Mouse (Mus musculus) liver, postnatal 0 days (tissue): ENCODE data around the gene Hist1h3b. TPM values are rescaled to one million over a fixed set of nuclear protein-coding genes. Genes with fewer than 3 reads are reported as not detected.
A peak's percentile ranks its signal among the peaks of the same experiment; 100 is the strongest.
"Not testable (repeated sequence)": the region's sequence is repeated elsewhere in the genome, so short reads cannot be mapped to it uniquely, and the experiment has no call there.

Experiments used
- ATAC-seq: fragments of 200-750 bp; cut with Nextera tagmentation; 2 replicates; pipeline ENCODE4 v1.8.0; 2017; ENCODE audit warnings: mild to moderate bottlenecking, moderate library complexity
- DNase-seq: peaks from one replicate; pipeline ENCODE4 v3.0.0-alpha.2; 2016
- H3K27ac ChIP-seq: fragments of 300-500 bp; sonication (generic); 2 replicates; pipeline ENCODE4 v1.5.1; 2014; ENCODE audit warnings: antibody characterized with exemption, moderate library complexity, mild to moderate bottlenecking, low read depth
- H3K27me3 ChIP-seq: fragments of 300-500 bp; sonication (generic); 2 replicates; pipeline ENCODE4 v1.6.1; 2014; ENCODE audit warnings: low read length, control low read depth, mixed read lengths; ENCODE audit not compliant: insufficient read depth
- H3K36me3 ChIP-seq: fragments of 300-500 bp; sonication (generic); replicated peaks from 2 replicates; pipeline ENCODE4 v1.6.1; 2014; ENCODE audit warnings: mild to moderate bottlenecking, control low read depth, low read length, moderate library complexity, mixed read lengths; ENCODE audit not compliant: insufficient read depth
- H3K4me1 ChIP-seq: fragments of 300-500 bp; sonication (generic); 2 replicates; pipeline ENCODE4 v1.6.1; 2014; ENCODE audit warnings: antibody characterized with exemption, mild to moderate bottlenecking, control low read depth; ENCODE audit not compliant: insufficient read depth
- H3K4me2 ChIP-seq: fragments of 300-500 bp; sonication (generic); 2 replicates; pipeline ENCODE4 v1.6.1; 2014; ENCODE audit warnings: low read depth, mild to moderate bottlenecking, low read length, moderate library complexity, mixed read lengths
- H3K4me3 ChIP-seq: fragments of 300-500 bp; sonication (generic); 2 replicates; pipeline ENCODE4 v1.5.1; 2014; ENCODE audit warnings: low read depth, low read length
- H3K9ac ChIP-seq: fragments of 300-500 bp; sonication (generic); replicated peaks from 2 replicates; pipeline ENCODE4 v1.6.1; 2014; ENCODE audit warnings: mild to moderate bottlenecking, moderate library complexity
- H3K9me3 ChIP-seq: fragments of 300-500 bp; sonication (generic); 2 replicates; pipeline ENCODE4 v1.6.1; 2016; ENCODE audit warnings: mild to moderate bottlenecking, control low read depth, low read length, mixed read lengths
- CTCF ChIP-seq: sonication (generic); IDR thresholded peaks from 2 replicates; pipeline ENCODE4 v1.5.1; 2016; ENCODE audit warnings: antibody characterized with exemption, low read depth
- EP300 ChIP-seq: IDR thresholded peaks from 2 replicates; pipeline ENCODE4 v1.6.1; 2016; ENCODE audit warnings: antibody characterized with exemption, low read depth, mild to moderate bottlenecking
- WGBS: fragments of 180-500 bp; shearing (Covaris S2); extraction: QIAGEN DNeasy Blood & Tissue Kit; methylation state at CpG from one replicate; pipeline ENCODE4 v1.1.7; 2014; ENCODE audit not compliant: insufficient replicate concordance; 5-methylcytosine and 5-hydroxymethylcytosine counted together
- polyA plus RNA-seq: library from polyadenylated mRNA; unstranded; fragments of >200 nt; fragmentation: Nextera tagmentation; extraction: Ambion mirVana; gene quantifications from 2 replicates; pipeline ENCODE4 v1.2.1, GENCODE M21; 2015

Hist1h3b gene
- polyA plus RNA-seq, 1 experiment from 2014 or later = 16.0 TPM

DNA sequence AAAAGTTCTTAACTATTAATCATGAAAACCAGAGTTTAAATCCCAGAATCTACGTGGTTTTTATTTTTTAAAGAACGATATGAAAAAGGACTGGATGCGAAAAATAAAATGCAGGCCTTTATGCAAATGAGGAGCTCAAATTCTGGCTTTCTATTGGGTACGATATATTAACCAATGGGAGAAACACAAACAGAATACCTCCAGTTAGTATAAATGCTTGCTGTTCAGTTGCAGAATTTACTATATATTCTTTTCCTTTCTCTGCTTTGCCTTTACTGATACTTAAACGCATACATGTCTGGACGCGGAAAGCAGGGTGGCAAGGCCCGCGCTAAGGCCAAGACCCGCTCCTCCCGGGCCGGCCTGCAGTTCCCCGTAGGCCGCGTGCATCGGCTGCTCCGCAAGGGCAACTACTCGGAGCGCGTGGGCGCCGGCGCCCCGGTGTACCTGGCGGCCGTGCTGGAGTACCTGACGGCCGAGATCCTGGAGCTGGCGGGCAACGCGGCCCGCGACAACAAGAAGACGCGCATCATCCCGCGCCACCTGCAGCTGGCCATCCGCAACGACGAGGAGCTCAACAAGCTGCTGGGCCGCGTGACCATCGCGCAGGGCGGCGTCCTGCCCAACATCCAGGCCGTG lies 1.1 kb upstream of the Hist1h3b start, which contains the start of gene Hist1h2ab:
Hist1h2ab (plus strand) TSS at position 288 of the 639 bp plus-strand sequence.
- peak within 1 kb of the TSS; percentile 19 for H3K4me3 ChIP-seq
- DNase-seq = peak; percentile 82
- peak within 1 kb of the TSS; percentile 68 for H3K9ac ChIP-seq
- not testable (repeated sequence) for H3K36me3 ChIP-seq, H3K27me3 ChIP-seq, H3K9me3 ChIP-seq
- 1% methylated on average over 30 of the region's 47 CpGs for WGBS
- ATAC-seq = peak; percentile 43
- H3K27ac ChIP-seq = peak within 1 kb of the TSS; percentile 99
- peak within 1 kb of the TSS; percentile 54 for H3K4me2 ChIP-seq
- H3K4me1 ChIP-seq = peaks cover 12% of the 10 kb centered on the region
- TF ChIP-seq CTCF (peak; percentile 25), EP300 (peak; percentile 76)

DNA sequence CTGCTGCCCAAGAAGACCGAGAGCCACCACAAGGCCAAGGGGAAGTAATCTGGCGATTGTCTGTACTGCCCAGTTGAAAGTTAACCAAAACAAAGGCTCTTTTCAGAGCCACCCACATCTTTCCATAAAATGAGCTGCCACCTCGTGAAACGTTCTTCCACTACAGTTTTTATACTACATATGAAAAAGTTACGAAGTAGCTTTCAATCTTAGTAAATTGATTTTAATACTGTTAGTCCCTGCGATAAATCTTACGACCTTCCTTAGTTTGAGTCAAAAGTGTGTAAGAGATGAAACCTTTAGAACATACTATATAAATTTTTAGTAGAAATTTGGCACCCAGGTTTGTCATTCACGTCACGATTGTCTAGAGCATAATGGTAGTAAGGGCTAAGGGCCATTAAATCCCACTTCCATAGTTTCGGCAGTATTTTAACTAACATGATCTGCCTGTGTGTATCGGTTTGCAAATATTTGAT lies 550 bp upstream of the Hist1h3b start:
- no peak; the same call in 1 of the 2 replicates for TF ChIP-seq CTCF
- TF ChIP-seq EP300 = no peak
- Histone ChIP-seq H3K4me2 (peak overlapping the region; percentile 54), H3K36me3 (no peaks in the 10 kb centered on the region), H3K4me1 (peaks cover 12% of the 10 kb centered on the region), H3K9ac (peak overlapping the region; percentile 68), H3K4me3 (peak overlapping the region; percentile 19), H3K9me3 (no peaks in the 10 kb centered on the region), H3K27ac (peak overlapping the region; percentile 97), H3K27me3 (no peaks in the 10 kb centered on the region)
- ATAC-seq = peak; percentile 20
- DNase-seq = no peak
- under 1% methylated on average over 11 of the region's 11 CpGs for WGBS

DNA sequence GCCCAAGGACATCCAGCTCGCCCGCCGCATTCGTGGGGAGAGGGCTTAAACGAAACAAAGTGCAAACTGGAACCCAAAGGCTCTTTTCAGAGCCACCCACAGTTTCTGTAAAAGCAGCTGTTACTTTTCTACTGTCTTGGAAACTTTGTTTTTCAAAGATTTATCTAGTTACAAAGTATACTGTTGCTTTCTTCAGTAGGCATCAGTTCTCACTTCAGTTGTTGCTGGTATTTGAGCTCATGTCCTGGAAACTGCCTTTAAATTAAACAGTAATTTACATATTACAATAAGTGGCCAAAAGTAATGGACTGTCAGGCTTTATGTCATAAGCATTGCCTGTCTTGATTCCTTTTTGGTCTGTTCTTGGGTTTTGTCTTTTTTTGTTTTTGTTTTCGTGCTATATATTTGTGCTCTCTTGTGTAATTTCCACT lies 690 bp downstream of the Hist1h3b start:
- 4% methylated on average over 6 of the region's 6 CpGs for WGBS
- peak overlapping the region; percentile 90 for H3K27ac ChIP-seq
- no peak for TF ChIP-seq CTCF
- TF ChIP-seq EP300 = no peak; the same call in 1 of the 2 replicates
- DNase-seq (no peak), ATAC-seq (no peak)
- H3K9ac ChIP-seq = peak overlapping the region; percentile 75
- no peaks in the 10 kb centered on the region for H3K36me3 ChIP-seq
- H3K4me1 ChIP-seq = peaks cover 11% of the 10 kb centered on the region
- H3K4me2 ChIP-seq = peak overlapping the region; percentile 61
- no peaks in the 10 kb centered on the region for H3K27me3 ChIP-seq
- H3K4me3 ChIP-seq = peak overlapping the region; percentile 43
- H3K9me3 ChIP-seq = no peaks in the 10 kb centered on the region

DNA sequence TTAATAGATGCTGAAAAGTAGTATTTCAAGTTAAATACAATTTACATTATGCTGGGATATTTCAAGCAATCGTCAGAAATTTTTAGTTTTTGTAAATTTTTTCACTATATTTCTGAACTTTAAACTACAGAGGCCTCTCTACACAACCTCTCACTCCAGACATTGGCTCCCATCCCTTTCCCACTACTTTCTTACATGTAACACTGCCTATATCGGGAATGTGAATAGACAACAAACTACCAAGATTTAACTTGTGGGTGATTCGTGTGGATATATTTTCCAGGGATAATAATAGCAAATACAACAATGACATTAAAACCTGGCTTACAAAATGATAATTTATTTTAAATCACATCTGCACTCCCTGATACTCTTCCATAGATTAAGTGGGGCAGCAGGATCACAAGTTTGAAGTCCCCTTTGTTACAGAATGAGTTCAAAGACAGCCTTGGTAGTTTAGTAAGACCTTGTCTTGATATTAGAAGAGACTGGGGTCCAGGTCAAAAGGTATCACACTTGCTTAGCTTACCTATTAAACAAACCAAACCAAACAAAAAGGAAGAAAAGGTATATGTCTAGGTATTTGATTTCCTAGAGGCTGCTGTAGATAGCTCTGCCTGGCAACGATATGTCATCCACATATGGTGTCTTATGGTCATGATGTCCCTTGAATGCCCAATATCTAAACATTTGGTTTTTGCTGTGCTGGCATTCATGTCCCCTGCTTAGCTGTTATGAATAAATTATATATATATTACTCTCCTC lies 1.4 kb downstream of the Hist1h3b start:
- no peak for TF ChIP-seq EP300
- no peak for TF ChIP-seq CTCF
- Histone ChIP-seq H3K27me3 (no peaks in the 10 kb centered on the region), H3K4me2 (peak overlapping the region; percentile 61), H3K9ac (peak overlapping the region; percentile 75), H3K27ac (peak overlapping the region; percentile 90), H3K4me1 (peaks cover 5% of the 10 kb centered on the region; the same call in 1 of the 2 replicates), H3K4me3 (peak overlapping the region; percentile 43), H3K9me3 (no peaks in the 10 kb centered on the region), H3K36me3 (no peaks in the 10 kb centered on the region)
- ATAC-seq (no peak), DNase-seq (no peak)
- WGBS = 56% methylated on average over 4 of the region's 4 CpGs

DNA sequence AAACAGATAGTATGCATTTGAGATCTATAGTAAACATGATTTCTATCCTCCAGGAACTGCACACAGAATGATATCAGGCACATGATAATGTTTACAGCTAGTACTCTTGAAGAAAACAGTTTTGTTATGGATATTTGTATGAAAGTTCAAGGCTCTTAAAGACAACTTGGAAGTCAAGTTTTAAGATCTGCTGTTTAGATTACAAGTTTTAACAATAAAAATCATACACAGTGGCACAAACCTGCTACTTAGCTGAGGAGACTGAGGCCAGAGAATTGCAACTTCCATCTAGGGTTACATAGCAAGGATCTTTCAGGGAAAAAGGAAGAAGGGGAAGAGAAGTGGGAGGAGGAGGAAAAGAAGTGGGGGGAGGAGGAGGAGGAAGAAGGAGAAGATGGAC lies 2.9 kb downstream of the Hist1h3b start:
- DNase-seq (no peak), ATAC-seq (no peak)
- TF ChIP-seq CTCF = no peak
- TF ChIP-seq EP300 = no peak
- no peak overlapping the region for H3K9ac ChIP-seq
- H3K4me3 ChIP-seq = no peak overlapping the region
- no peak overlapping the region for H3K4me2 ChIP-seq
- H3K9me3 ChIP-seq = no peaks in the 10 kb centered on the region
- peak overlapping the region; percentile 60 for H3K27ac ChIP-seq
- no peaks in the 10 kb centered on the region for H3K36me3 ChIP-seq
- peaks cover 6% of the 10 kb centered on the region; the same call in 1 of the 2 replicates for H3K4me1 ChIP-seq
- H3K27me3 ChIP-seq = no peaks in the 10 kb centered on the region

DNA sequence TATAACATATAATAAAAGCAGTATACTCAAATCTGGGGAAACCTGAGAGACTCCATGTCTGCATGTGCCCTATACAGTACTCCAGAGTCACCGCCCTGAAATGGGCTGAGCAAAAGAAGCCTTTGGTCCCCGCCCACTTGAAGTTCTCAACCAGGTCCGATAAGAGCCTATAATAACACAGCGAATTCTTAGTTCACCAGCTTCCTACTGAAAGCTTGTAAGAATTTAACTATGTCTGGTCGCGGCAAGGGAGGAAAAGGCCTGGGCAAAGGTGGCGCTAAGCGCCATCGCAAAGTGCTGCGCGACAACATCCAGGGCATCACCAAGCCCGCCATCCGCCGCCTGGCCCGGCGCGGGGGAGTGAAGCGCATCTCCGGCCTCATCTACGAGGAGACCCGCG lies 4.7 kb downstream of the Hist1h3b start, which contains the start of gene Hist1h4b:
Hist1h4b (plus strand) TSS at position 224 of the 400 bp plus-strand sequence.
- no peaks in the 10 kb centered on the region for H3K27me3 ChIP-seq
- peak; percentile 49 for ATAC-seq
- WGBS = 1% methylated on average over 18 of the region's 22 CpGs
- peak within 1 kb of the TSS; percentile 39 for H3K4me3 ChIP-seq
- H3K4me2 ChIP-seq = peak within 1 kb of the TSS; percentile 75
- H3K36me3 ChIP-seq = no peaks in the 10 kb centered on the region
- H3K27ac ChIP-seq = peak within 1 kb of the TSS; percentile 92
- H3K4me1 ChIP-seq = peaks cover 11% of the 10 kb centered on the region
- DNase-seq = peak; percentile 92
- peak; percentile 87 for TF ChIP-seq EP300
- TF ChIP-seq CTCF = no peak
- H3K9me3 ChIP-seq = no peaks in the 10 kb centered on the region
- peak within 1 kb of the TSS; percentile 56 for H3K9ac ChIP-seq
